Mouse (Mus musculus) cerebellum, adult 11 months (tissue): ENCODE data around the gene Gm10256.
"Not testable (repeated sequence)": the region's sequence is repeated elsewhere in the genome, so short reads cannot be mapped to it uniquely, and the experiment has no call there.

Experiments
- DNase-seq: peaks from one replicate; pipeline ENCODE4 v3.0.0; 2022

Gene Gm10256

DNA sequence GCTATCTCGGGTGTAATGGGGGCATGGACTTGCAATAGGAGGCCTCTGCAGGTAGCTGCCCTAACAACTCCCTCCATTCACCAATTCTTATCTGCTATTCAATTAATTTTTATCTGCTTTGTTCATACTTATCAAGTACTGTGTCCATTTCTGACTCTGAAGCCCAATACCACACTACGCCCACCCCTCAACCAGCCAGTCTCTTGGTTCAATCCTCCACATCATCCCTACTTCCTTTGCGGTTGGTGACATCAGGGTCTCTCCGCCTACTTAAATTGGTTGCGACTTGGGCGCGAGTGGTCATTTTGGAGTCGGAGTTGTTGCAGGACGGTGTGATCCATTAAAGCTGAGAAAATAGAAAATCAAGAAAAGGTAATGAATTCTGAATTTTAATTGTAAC, at the start of gene Gm10256, which contains the start of gene Rbmy:
Gm10256 (plus strand) TSS at position 320 of the 400 bp plus-strand sequence.
Rbmy (plus strand) TSS at position 301 of the 400 bp plus-strand sequence.
- not testable (repeated sequence) for DNase-seq

DNA sequence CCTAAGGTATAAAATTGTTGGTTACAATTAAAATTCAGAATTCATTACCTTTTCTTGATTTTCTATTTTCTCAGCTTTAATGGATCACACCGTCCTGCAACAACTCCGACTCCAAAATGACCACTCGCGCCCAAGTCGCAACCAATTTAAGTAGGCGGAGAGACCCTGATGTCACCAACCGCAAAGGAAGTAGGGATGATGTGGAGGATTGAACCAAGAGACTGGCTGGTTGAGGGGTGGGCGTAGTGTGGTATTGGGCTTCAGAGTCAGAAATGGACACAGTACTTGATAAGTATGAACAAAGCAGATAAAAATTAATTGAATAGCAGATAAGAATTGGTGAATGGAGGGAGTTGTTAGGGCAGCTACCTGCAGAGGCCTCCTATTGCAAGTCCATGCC, 34.4 kb upstream of the Gm10256 start, which contains the start of gene Gm4064:
Gm4064 (minus strand) TSS at position 101 of the 400 bp plus-strand sequence.
- DNase-seq: not testable (repeated sequence)

DNA sequence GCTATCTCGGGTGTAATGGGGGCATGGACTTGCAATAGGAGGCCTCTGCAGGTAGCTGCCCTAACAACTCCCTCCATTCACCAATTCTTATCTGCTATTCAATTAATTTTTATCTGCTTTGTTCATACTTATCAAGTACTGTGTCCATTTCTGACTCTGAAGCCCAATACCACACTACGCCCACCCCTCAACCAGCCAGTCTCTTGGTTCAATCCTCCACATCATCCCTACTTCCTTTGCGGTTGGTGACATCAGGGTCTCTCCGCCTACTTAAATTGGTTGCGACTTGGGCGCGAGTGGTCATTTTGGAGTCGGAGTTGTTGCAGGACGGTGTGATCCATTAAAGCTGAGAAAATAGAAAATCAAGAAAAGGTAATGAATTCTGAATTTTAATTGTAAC, 70.2 kb downstream of the Gm10256 start, which contains the start of gene Gm10352:
Gm10352 (plus strand) TSS at position 301 of the 400 bp plus-strand sequence.
- not testable (repeated sequence) for DNase-seq
